Mouse (Mus musculus) kidney, embryonic 16.5 days (tissue): ENCODE data around the gene Exoc6b. TPM values are rescaled to one million over a fixed set of nuclear protein-coding genes. Genes with fewer than 3 reads are reported as not detected.

Experiments used
- ATAC-seq: fragments of 200-750 bp; cut with Nextera tagmentation; 2 replicates; pipeline ENCODE4 v1.8.0; 2017; ENCODE audit warnings: moderate TSS enrichment; ENCODE audit not compliant: low FRiP score, low TSS enrichment
- H3K27ac ChIP-seq: fragments of 300-500 bp; sonication (generic); 2 replicates; pipeline ENCODE4 v1.5.1; 2014; ENCODE audit warnings: low read length
- H3K27me3 ChIP-seq: fragments of 300-500 bp; sonication (generic); 2 replicates; pipeline ENCODE4 v1.6.1; 2014; ENCODE audit warnings: low read length, control low read depth, mixed read lengths; ENCODE audit not compliant: insufficient read depth
- H3K36me3 ChIP-seq: fragments of 300-500 bp; sonication (generic); 2 replicates; pipeline ENCODE4 v1.6.1; 2014; ENCODE audit warnings: low read length, control low read depth, mixed read lengths; ENCODE audit not compliant: insufficient read depth
- H3K4me1 ChIP-seq: fragments of 300-500 bp; sonication (generic); 2 replicates; pipeline ENCODE4 v1.6.1; 2014; ENCODE audit warnings: low read length, control low read depth, mixed read lengths; ENCODE audit not compliant: insufficient read depth
- H3K4me2 ChIP-seq: fragments of 300-500 bp; sonication (generic); replicated peaks from 2 replicates; pipeline ENCODE4 v1.6.1; 2014; ENCODE audit warnings: low read depth, low read length
- H3K4me3 ChIP-seq: fragments of 300-500 bp; sonication (generic); 2 replicates; pipeline ENCODE4 v1.5.1; 2014; ENCODE audit warnings: mild to moderate bottlenecking, low read length
- H3K9ac ChIP-seq: fragments of 300-500 bp; sonication (generic); replicated peaks from 2 replicates; pipeline ENCODE4 v1.6.1; 2014; ENCODE audit warnings: low read length
- H3K9me3 ChIP-seq: fragments of 300-500 bp; sonication (generic); 2 replicates; pipeline ENCODE4 v1.6.1; 2016; ENCODE audit warnings: low read length, control low read depth
- WGBS: fragments of 180-500 bp; shearing (Covaris S2); extraction: QIAGEN DNeasy Blood & Tissue Kit; methylation state at CpG from one replicate; pipeline ENCODE4 v1.1.7; 2014; 5-methylcytosine and 5-hydroxymethylcytosine counted together
- polyA plus RNA-seq: library from polyadenylated mRNA; unstranded; fragments of >200 nt; fragmentation: Nextera tagmentation; extraction: Ambion mirVana; gene quantifications from 2 replicates; pipeline ENCODE4 v1.2.1, GENCODE M21; 2015

Gene Exoc6b
- polyA plus RNA-seq, 1 experiment from 2014 or later, result 27.6 TPM

GRCm38 (mm10) chr6:85010397-85010796 lies 58.9 kb downstream of the Exoc6b start:
- H3K27ac ChIP-seq, result no peak overlapping the region
- 78% methylated on average over 2 of the region's 2 CpGs for WGBS
- no peak for ATAC-seq

GRCm38 (mm10) chr6:84995418-84995817 lies 73.9 kb downstream of the Exoc6b start:
- Histone ChIP-seq H3K9me3 (no peaks in the 10 kb centered on the region), H3K27ac (no peak overlapping the region), H3K4me3 (no peak overlapping the region), H3K4me2 (no peak overlapping the region), H3K27me3 (no peaks in the 10 kb centered on the region), H3K36me3 (no peaks in the 10 kb centered on the region), H3K4me1 (no peaks in the 10 kb centered on the region), H3K9ac (no peak overlapping the region)
- ATAC-seq, result no peak

More at GRCm38 (mm10) chr6:85010397-85010796, 58.9 kb downstream of the Exoc6b start:
- H3K9me3 ChIP-seq, result no peaks in the 10 kb centered on the region
- no peak overlapping the region for H3K4me2 ChIP-seq
- no peaks in the 10 kb centered on the region for H3K4me1 ChIP-seq
- H3K4me3 ChIP-seq, result no peak overlapping the region
- no peak overlapping the region for H3K9ac ChIP-seq
- H3K27me3 ChIP-seq, result no peaks in the 10 kb centered on the region
- H3K36me3 ChIP-seq, result no peaks in the 10 kb centered on the region

- Histone ChIP-seq H3K4me3 (no peak overlapping the region), H3K27ac (no peak overlapping the region), H3K9me3 (no peaks in the 10 kb centered on the region), H3K4me2 (no peak overlapping the region), H3K9ac (no peak overlapping the region), H3K4me1 (no peaks in the 10 kb centered on the region), H3K27me3 (no peaks in the 10 kb centered on the region), H3K36me3 (no peaks in the 10 kb centered on the region)
- no peak for ATAC-seq
- 39% methylated on average over 3 of the region's 3 CpGs for WGBS
Observed at GRCm38 (mm10) chr6:84976563-84976971, 92.7 kb downstream of the Exoc6b start.

GRCm38 (mm10) chr6:84968531-84968930 lies 100.8 kb downstream of the Exoc6b start:
- H3K9me3 ChIP-seq, result no peaks in the 10 kb centered on the region
- no peak for ATAC-seq
- no peaks in the 10 kb centered on the region for H3K36me3 ChIP-seq
- H3K27ac ChIP-seq, result no peak overlapping the region
- no peak overlapping the region for H3K4me2 ChIP-seq
- H3K4me1 ChIP-seq, result no peaks in the 10 kb centered on the region
- H3K9ac ChIP-seq, result no peak overlapping the region
- WGBS, result 90% methylated on average over 1 of the region's 1 CpGs
- H3K4me3 ChIP-seq, result no peak overlapping the region
- no peaks in the 10 kb centered on the region for H3K27me3 ChIP-seq

GRCm38 (mm10) chr6:84964729-84965415 lies 104.4 kb downstream of the Exoc6b start:
- no peak for ATAC-seq
- no peaks in the 10 kb centered on the region for H3K36me3 ChIP-seq

GRCm38 (mm10) chr6:84963044-84963443 lies 106.3 kb downstream of the Exoc6b start:
- Histone ChIP-seq H3K9ac (no peak overlapping the region), H3K27me3 (no peaks in the 10 kb centered on the region), H3K4me2 (no peak overlapping the region), H3K9me3 (no peaks in the 10 kb centered on the region), H3K4me3 (no peak overlapping the region), H3K27ac (no peak overlapping the region), H3K4me1 (no peaks in the 10 kb centered on the region), H3K36me3 (no peaks in the 10 kb centered on the region)
- no peak for ATAC-seq
- 86% methylated on average over 1 of the region's 1 CpGs for WGBS

More at GRCm38 (mm10) chr6:84964729-84965415, 104.4 kb downstream of the Exoc6b start:
- Histone ChIP-seq H3K9ac (no peak overlapping the region), H3K4me2 (no peak overlapping the region), H3K4me1 (no peaks in the 10 kb centered on the region), H3K4me3 (no peak overlapping the region), H3K27ac (no peak overlapping the region), H3K27me3 (no peaks in the 10 kb centered on the region), H3K9me3 (no peaks in the 10 kb centered on the region)
- WGBS, result 81% methylated on average over 5 of the region's 5 CpGs

GRCm38 (mm10) chr6:84961763-84962162 lies 107.5 kb downstream of the Exoc6b start:
- H3K4me3 ChIP-seq, result no peak overlapping the region

GRCm38 (mm10) chr6:84959520-84959919 lies 109.8 kb downstream of the Exoc6b start:
- H3K9ac ChIP-seq, result no peak overlapping the region
- no peaks in the 10 kb centered on the region for H3K4me1 ChIP-seq
- no peak overlapping the region for H3K27ac ChIP-seq
- WGBS, result 60% methylated on average over 2 of the region's 2 CpGs
- ATAC-seq, result no peak
- H3K9me3 ChIP-seq, result no peaks in the 10 kb centered on the region
- H3K36me3 ChIP-seq, result no peaks in the 10 kb centered on the region
- H3K4me2 ChIP-seq, result no peak overlapping the region
- no peak overlapping the region for H3K4me3 ChIP-seq
- H3K27me3 ChIP-seq, result no peaks in the 10 kb centered on the region

More at GRCm38 (mm10) chr6:84961763-84962162, 107.5 kb downstream of the Exoc6b start:
- Histone ChIP-seq H3K9ac (no peak overlapping the region), H3K9me3 (no peaks in the 10 kb centered on the region), H3K4me1 (no peaks in the 10 kb centered on the region), H3K27me3 (no peaks in the 10 kb centered on the region), H3K4me2 (no peak overlapping the region), H3K27ac (no peak overlapping the region), H3K36me3 (no peaks in the 10 kb centered on the region)
- WGBS, result 87% methylated on average over 3 of the region's 3 CpGs
- no peak for ATAC-seq

- no peak for ATAC-seq
Observed at GRCm38 (mm10) chr6:84951621-84952020, 117.7 kb downstream of the Exoc6b start.

GRCm38 (mm10) chr6:84946569-84946968 lies 122.7 kb downstream of the Exoc6b start:
- Histone ChIP-seq H3K9ac (no peak overlapping the region), H3K4me1 (no peaks in the 10 kb centered on the region), H3K27me3 (no peaks in the 10 kb centered on the region), H3K9me3 (no peaks in the 10 kb centered on the region), H3K4me2 (no peak overlapping the region), H3K27ac (no peak overlapping the region), H3K4me3 (no peak overlapping the region), H3K36me3 (no peaks in the 10 kb centered on the region)
- ATAC-seq, result no peak
- 63% methylated on average over 3 of the region's 3 CpGs for WGBS

More at GRCm38 (mm10) chr6:84951621-84952020, 117.7 kb downstream of the Exoc6b start:
- no peak overlapping the region for H3K9ac ChIP-seq
- H3K27me3 ChIP-seq, result no peaks in the 10 kb centered on the region
- WGBS, result 72% methylated on average over 1 of the region's 1 CpGs
- H3K4me2 ChIP-seq, result no peak overlapping the region
- H3K4me3 ChIP-seq, result no peak overlapping the region
- H3K27ac ChIP-seq, result no peak overlapping the region
- no peaks in the 10 kb centered on the region for H3K4me1 ChIP-seq
- H3K9me3 ChIP-seq, result no peaks in the 10 kb centered on the region
- H3K36me3 ChIP-seq, result no peaks in the 10 kb centered on the region
